Mouse (Mus musculus) olfactory bulb, adult 2 months (tissue): ENCODE data around the gene Lhfpl4. TPM values are rescaled to one million over a fixed set of nuclear protein-coding genes. Genes with fewer than 3 reads are reported as not detected.
A peak's percentile ranks its signal among the peaks of the same experiment; 100 is the strongest.

Experiments used
- H3K27ac ChIP-seq: fragments of 200-500 bp; 2 replicates; pipeline ENCODE4 v1.5.1; 2012; ENCODE audit warnings: low read depth, low read length; ENCODE audit not compliant: insufficient read depth
- H3K4me1 ChIP-seq: fragments of 200-500 bp; 2 replicates; pipeline ENCODE4 v1.6.1; 2012; ENCODE audit warnings: low read length; ENCODE audit not compliant: control insufficient read depth, insufficient read depth
- H3K4me3 ChIP-seq: fragments of 200-500 bp; 2 replicates; pipeline ENCODE4 v1.5.1; 2012; ENCODE audit warnings: mild to moderate bottlenecking, low read depth, low read length, moderate library complexity; ENCODE audit not compliant: insufficient read depth
- CTCF ChIP-seq: fragments of 200-500 bp; IDR thresholded peaks from 2 replicates; pipeline ENCODE4 v1.5.1; 2012; ENCODE audit warnings: low read depth, mild to moderate bottlenecking, low read length, moderate library complexity; ENCODE audit not compliant: insufficient read depth
- POLR2A ChIP-seq: fragments of 200-500 bp; IDR thresholded peaks from 2 replicates; pipeline ENCODE4 v1.6.1; 2012; ENCODE audit warnings: mild to moderate bottlenecking, low read depth, low read length, moderate library complexity; ENCODE audit not compliant: insufficient read depth
- WGBS: fragments of 180-500 bp; shearing (Covaris S2); methylation state at CpG from one replicate; pipeline ENCODE4 v1.1.7; 2018; 5-methylcytosine and 5-hydroxymethylcytosine counted together
- polyA plus RNA-seq: library from polyadenylated mRNA; stranded (reverse); fragments of >200 nt; gene quantifications from 2 replicates; pipeline ENCODE4 v1.2.4, GENCODE M21; 2012; ENCODE audit warnings: low replicate concordance; ENCODE audit not compliant: missing spikeins, insufficient read depth, insufficient read length

The Lhfpl4 gene
- polyA plus RNA-seq, 1 experiment = not detected

- peaks cover under 1% of the 10 kb centered on the region for H3K4me1 ChIP-seq
- no peak for TF ChIP-seq CTCF
- no peak for TF ChIP-seq POLR2A
- 80% methylated on average over 1 of the region's 1 CpGs for WGBS
- H3K27ac ChIP-seq = no peak overlapping the region
- no peak overlapping the region for H3K4me3 ChIP-seq
Observed at GRCm38 (mm10) chr6:113172568-113172967, 22.6 kb downstream of the Lhfpl4 start.

- no peak for TF ChIP-seq CTCF
- peaks cover 3% of the 10 kb centered on the region for H3K4me1 ChIP-seq
- H3K27ac ChIP-seq = no peak overlapping the region
- H3K4me3 ChIP-seq = no peak overlapping the region
Observed at GRCm38 (mm10) chr6:113172011-113172410, 23.2 kb downstream of the Lhfpl4 start.

GRCm38 (mm10) chr6:113170651-113171050, 24.5 kb downstream of the Lhfpl4 start:
- Histone ChIP-seq H3K27ac (no peak overlapping the region), H3K4me3 (no peak overlapping the region), H3K4me1 (peaks cover 9% of the 10 kb centered on the region)
- 90% methylated on average over 8 of the region's 8 CpGs for WGBS
- TF ChIP-seq CTCF = no peak
- no peak for TF ChIP-seq POLR2A

GRCm38 (mm10) chr6:113169852-113170251, 25.3 kb downstream of the Lhfpl4 start:
- TF ChIP-seq CTCF (no peak), POLR2A (no peak)
- 72% methylated on average over 3 of the region's 3 CpGs for WGBS
- H3K27ac ChIP-seq = no peak overlapping the region
- no peak overlapping the region for H3K4me3 ChIP-seq
- H3K4me1 ChIP-seq = peaks cover 9% of the 10 kb centered on the region

- no peak overlapping the region for H3K4me3 ChIP-seq
- H3K4me1 ChIP-seq = peaks cover 9% of the 10 kb centered on the region
- H3K27ac ChIP-seq = no peak overlapping the region
- WGBS = 93% methylated on average over 7 of the region's 7 CpGs
- TF ChIP-seq POLR2A (no peak), CTCF (no peak)
Observed at GRCm38 (mm10) chr6:113168316-113168975, 26.7 kb downstream of the Lhfpl4 start.

GRCm38 (mm10) chr6:113166661-113167251, 28.4 kb downstream of the Lhfpl4 start:
- H3K4me3 ChIP-seq = peak overlapping the region; percentile 38
- peak overlapping the region; percentile 55 for H3K27ac ChIP-seq
- TF ChIP-seq POLR2A = no peak
- no peak for TF ChIP-seq CTCF
- H3K4me1 ChIP-seq = peaks cover 9% of the 10 kb centered on the region
- whole genome bisulfite sequencing = 24% methylated on average over 17 of the region's 17 CpGs

- Histone ChIP-seq H3K27ac (no peak overlapping the region), H3K4me3 (no peak overlapping the region), H3K4me1 (peaks cover 9% of the 10 kb centered on the region)
- no peak for TF ChIP-seq CTCF
Observed at GRCm38 (mm10) chr6:113163513-113163912, 31.7 kb downstream of the Lhfpl4 start.

- TF ChIP-seq POLR2A = no peak
- no peak for TF ChIP-seq CTCF
- Histone ChIP-seq H3K4me3 (no peak overlapping the region), H3K27ac (no peak overlapping the region), H3K4me1 (peaks cover 6% of the 10 kb centered on the region)
- WGBS = 91% methylated on average over 1 of the region's 1 CpGs
Observed at GRCm38 (mm10) chr6:113161982-113162381, 33.2 kb downstream of the Lhfpl4 start.

- TF ChIP-seq CTCF = no peak
- no peak for TF ChIP-seq POLR2A
- Histone ChIP-seq H3K4me3 (no peak overlapping the region), H3K4me1 (no peaks in the 10 kb centered on the region), H3K27ac (no peak overlapping the region)
- 93% methylated on average over 10 of the region's 10 CpGs for WGBS
Observed at GRCm38 (mm10) chr6:113160106-113160505, 35.1 kb downstream of the Lhfpl4 start.

- no peaks in the 10 kb centered on the region for H3K4me1 ChIP-seq
- WGBS = 93% methylated on average over 4 of the region's 4 CpGs
- no peak for TF ChIP-seq CTCF
- TF ChIP-seq POLR2A = no peak
- H3K4me3 ChIP-seq = no peak overlapping the region
- no peak overlapping the region for H3K27ac ChIP-seq
Observed at GRCm38 (mm10) chr6:113156064-113156463, 39.1 kb downstream of the Lhfpl4 start.
